Mouse (Mus musculus): ENCODE results near the gene Dnlz.

GRCm38 (mm10) chr2:26348241-26348640 is 3.7 kb downstream of the Dnlz start:
- TF ChIP-seq EP300 (IDR thresholded peaks at IDR 0.05; ENCODE audit: low read depth in 1 of 2, low read length in 2 of 2): no peak
- TF ChIP-seq POLR2A (IDR thresholded peaks at IDR 0.05; ENCODE audit: control insufficient read depth in 1 of 2, insufficient read depth in 1 of 2, low read depth in 1 of 2, low read length in 2 of 2, poor library complexity in 1 of 2): no peak
- no peak for TF ChIP-seq CTCF (IDR thresholded peaks at IDR 0.05 in 2 of 3, conservative IDR thresholded peaks at IDR 0.05 in 1 of 3; ENCODE audit: control insufficient read depth in 1 of 3, insufficient read depth in 1 of 3, low read depth in 2 of 3, low read length in 3 of 3, poor library complexity in 1 of 3, severe bottlenecking in 1 of 3)
- no peak for TF ChIP-seq ZKSCAN1 (IDR thresholded peaks at IDR 0.05; ENCODE audit: low read depth, low read length)
- TF ChIP-seq MAX (IDR thresholded peaks at IDR 0.05; ENCODE audit: low read length): no peak
- no peak for TF ChIP-seq GATA1 (IDR thresholded peaks at IDR 0.05; ENCODE audit: low read depth, low read length)
- TF ChIP-seq GABPA (IDR thresholded peaks at IDR 0.05; ENCODE audit: low read depth, low read length): no peak
